Mouse (Mus musculus) MEL (cell line): ENCODE measurements around the gene Dtnb. TPM values are rescaled to one million over a fixed set of nuclear protein-coding genes. Genes with fewer than 3 reads are reported as not detected.

Experiments
- DNase-seq: peaks from one replicate; pipeline ENCODE4 v3.0.0; 2011; ENCODE audit warnings: low read depth, low spot score
- H3K27ac ChIP-seq: 2 replicates; pipeline ENCODE4 v1.5.1; 2012; ENCODE audit warnings: low read depth, mild to moderate bottlenecking, control low read depth, low read length, moderate library complexity; ENCODE audit not compliant: control insufficient read depth
- H3K27me3 ChIP-seq, 2 experiments: fragments of 150-350 bp in 1 of 2; sonication (generic) in 1 of 2; 2 replicates each; pipeline ENCODE4 v1.6.1; 2012; ENCODE audit warnings: low read length in 2 of 2, mild to moderate bottlenecking in 2 of 2, improper control_type of control experiment in 1 of 2, moderate library complexity in 1 of 2; ENCODE audit not compliant: insufficient read depth in 2 of 2, control insufficient read depth in 1 of 2
- H3K36me3 ChIP-seq, 2 experiments: 2 replicates each; pipeline ENCODE4 v1.6.1; 2012 to 2014; ENCODE audit warnings: low read length in 2 of 2, improper control_type of control experiment in 1 of 2, inconsistent platforms in 1 of 2, mild to moderate bottlenecking in 1 of 2; ENCODE audit not compliant: insufficient read depth in 2 of 2, control insufficient read depth in 1 of 2
- H3K4me1 ChIP-seq, 2 experiments: fragments of 150-350 bp in 1 of 2; sonication (generic) in 1 of 2; 2 replicates each; pipeline ENCODE4 v1.6.1; 2012; ENCODE audit warnings: low read length in 2 of 2, improper control_type of control experiment in 1 of 2, mild to moderate bottlenecking in 1 of 2; ENCODE audit not compliant: insufficient read depth in 2 of 2, control insufficient read depth in 1 of 2
- H3K4me3 ChIP-seq, 2 experiments: fragments of 150-350 bp in 1 of 2; sonication (generic) in 1 of 2; 2 replicates each; pipeline ENCODE4 v1.5.1; 2012; ENCODE audit warnings: low read depth in 2 of 2, low read length in 2 of 2, mild to moderate bottlenecking in 2 of 2, moderate library complexity in 2 of 2, control low read depth in 1 of 2, improper control_type of control experiment in 1 of 2; ENCODE audit not compliant: control insufficient read depth in 1 of 2, insufficient read depth in 1 of 2
- H3K79me2 ChIP-seq: 2 replicates; pipeline ENCODE4 v1.6.1; 2012; ENCODE audit warnings: mild to moderate bottlenecking, low read length, moderate library complexity; ENCODE audit not compliant: control insufficient read depth, poor library complexity, insufficient read depth
- H3K9ac ChIP-seq: 2 replicates; pipeline ENCODE4 v1.6.1; 2012; ENCODE audit warnings: low read depth, mild to moderate bottlenecking, control low read depth, low read length, moderate library complexity; ENCODE audit not compliant: control insufficient read depth, poor library complexity, severe bottlenecking
- H3K9me3 ChIP-seq: fragments of 150-350 bp; sonication (generic); replicated peaks from 2 replicates; pipeline ENCODE4 v1.6.1; 2012; ENCODE audit warnings: mild to moderate bottlenecking, low read length, improper control_type of control experiment, moderate library complexity; ENCODE audit not compliant: insufficient read depth
- BHLHE40 ChIP-seq: IDR thresholded peaks from 2 replicates; pipeline ENCODE4 v1.6.1; 2012; ENCODE audit warnings: low read depth, mild to moderate bottlenecking, inconsistent platforms, low read length, improper control_type of control experiment, borderline replicate concordance
- CHD1 ChIP-seq: IDR thresholded peaks from 2 replicates; pipeline ENCODE4 v1.6.1; 2012; ENCODE audit warnings: low read depth, mild to moderate bottlenecking, inconsistent platforms, low read length, improper control_type of control experiment
- CHD2 ChIP-seq: IDR thresholded peaks from 2 replicates; pipeline ENCODE4 v1.6.1; 2011; ENCODE audit warnings: low read length, improper control_type of control experiment
- ELF1 ChIP-seq: IDR thresholded peaks from 2 replicates; pipeline ENCODE4 v1.6.1; 2014; ENCODE audit warnings: low read depth, mild to moderate bottlenecking, inconsistent platforms, low read length, improper control_type of control experiment, moderate library complexity
- ETS1 ChIP-seq: IDR thresholded peaks from 2 replicates; pipeline ENCODE4 v1.6.1; 2012; ENCODE audit warnings: low read depth, mild to moderate bottlenecking, inconsistent platforms, low read length, improper control_type of control experiment, moderate library complexity
- GABPA ChIP-seq: IDR thresholded peaks from 2 replicates; pipeline ENCODE4 v1.6.1; 2012; ENCODE audit warnings: low read depth, mild to moderate bottlenecking, inconsistent platforms, low read length, improper control_type of control experiment, moderate library complexity
- GATA1 ChIP-seq: IDR thresholded peaks from 2 replicates; pipeline ENCODE4 v1.6.1; 2011; ENCODE audit warnings: low read depth, low read length, improper control_type of control experiment
- HCFC1 ChIP-seq: IDR thresholded peaks from 2 replicates; pipeline ENCODE4 v1.6.1; 2012; ENCODE audit warnings: low read depth, mild to moderate bottlenecking, inconsistent platforms, low read length, improper control_type of control experiment, moderate library complexity
- KAT2A ChIP-seq: conservative IDR thresholded peaks from 2 replicates; pipeline ENCODE4 v1.6.1; 2012; ENCODE audit warnings: low read depth, low read length, improper control_type of control experiment, inconsistent platforms
- MAFK ChIP-seq: IDR thresholded peaks from 2 replicates; pipeline ENCODE4 v1.6.1; 2011; ENCODE audit warnings: low read depth, mild to moderate bottlenecking, low read length, improper control_type of control experiment, borderline replicate concordance
- MEF2A ChIP-seq: IDR thresholded peaks from 2 replicates; pipeline ENCODE4 v1.6.1; 2014; ENCODE audit warnings: low read depth, mild to moderate bottlenecking, inconsistent platforms, low read length, improper control_type of control experiment; ENCODE audit not compliant: poor library complexity, insufficient replicate concordance, severe bottlenecking; ENCODE audit errors: extremely low read depth
- MXI1 ChIP-seq: IDR thresholded peaks from 2 replicates; pipeline ENCODE4 v1.6.1; 2011; ENCODE audit warnings: mild to moderate bottlenecking, low read depth, low read length, improper control_type of control experiment
- MYB ChIP-seq: IDR thresholded peaks from 2 replicates; pipeline ENCODE4 v1.6.1; 2011; ENCODE audit warnings: mild to moderate bottlenecking, low read depth, low read length, improper control_type of control experiment
- NELFE ChIP-seq: IDR thresholded peaks from 2 replicates; pipeline ENCODE4 v1.6.1; 2011; ENCODE audit warnings: low read depth, low read length, improper control_type of control experiment
- POLR2AphosphoS2 ChIP-seq: IDR thresholded peaks from 2 replicates; pipeline ENCODE4 v1.6.1; 2011; ENCODE audit warnings: low read length, improper control_type of control experiment
- SMC3 ChIP-seq: IDR thresholded peaks from 2 replicates; pipeline ENCODE4 v1.6.1; 2011; ENCODE audit warnings: low read depth, low read length, improper control_type of control experiment
- TAL1 ChIP-seq: IDR thresholded peaks from 2 replicates; pipeline ENCODE4 v1.6.1; 2012; ENCODE audit warnings: mild to moderate bottlenecking, inconsistent platforms, low read length, moderate library complexity, mixed read lengths
- TCF12 ChIP-seq: IDR thresholded peaks from 2 replicates; pipeline ENCODE4 v1.6.1; 2014; ENCODE audit warnings: low read depth, mild to moderate bottlenecking, inconsistent platforms, low read length, improper control_type of control experiment, moderate library complexity
- ZKSCAN1 ChIP-seq: IDR thresholded peaks from 2 replicates; pipeline ENCODE4 v1.6.1; 2012; ENCODE audit warnings: low read depth, mild to moderate bottlenecking, inconsistent platforms, low read length, improper control_type of control experiment, moderate library complexity
- ZMIZ1 ChIP-seq: IDR thresholded peaks from 2 replicates; pipeline ENCODE4 v1.6.1; 2012; ENCODE audit warnings: low read depth, mild to moderate bottlenecking, inconsistent platforms, low read length, improper control_type of control experiment, moderate library complexity
- ZNF384 ChIP-seq: IDR thresholded peaks from 2 replicates; pipeline ENCODE4 v1.6.1; 2012; ENCODE audit warnings: low read depth, mild to moderate bottlenecking, inconsistent platforms, low read length, improper control_type of control experiment
- polyA plus RNA-seq, 2 experiments: library from polyadenylated mRNA; stranded (reverse) in 1 of 2; unstranded in 1 of 2; fragments of >175 nt in 1 of 2; fragments of >200 nt in 1 of 2; gene quantifications; 2 replicates each; pipeline versions ENCODE4 v1.2.1 to v1.2.4; 2012; ENCODE audit warnings: low replicate concordance in 2 of 2, low read depth in 1 of 2; ENCODE audit not compliant: insufficient read length in 2 of 2, insufficient read depth in 1 of 2, missing spikeins in 1 of 2
- total RNA-seq: library from RNA; depleted of rRNA; stranded (reverse); fragments of 300-350 nt; gene quantifications from 2 replicates; pipeline ENCODE4 v1.2.3, GENCODE M21; 2012

Dtnb gene
- total and polyA plus RNA-seq, 3 experiments, result 18.6 to 24.9 TPM; not detected in 1

GRCm38 (mm10) chr12:3806703-3807547 is 234.7 kb downstream of the Dtnb start:
- Histone ChIP-seq H3K4me3 (peak overlapping the region; percentile 57 to 86; a peak in 3 of 4 replicates), H3K4me1 (0 out of 4 replicates have a peak, but pooled peaks cover 0 to 6% of the 10 kb centered on the region in 2 experiments)

DNA sequence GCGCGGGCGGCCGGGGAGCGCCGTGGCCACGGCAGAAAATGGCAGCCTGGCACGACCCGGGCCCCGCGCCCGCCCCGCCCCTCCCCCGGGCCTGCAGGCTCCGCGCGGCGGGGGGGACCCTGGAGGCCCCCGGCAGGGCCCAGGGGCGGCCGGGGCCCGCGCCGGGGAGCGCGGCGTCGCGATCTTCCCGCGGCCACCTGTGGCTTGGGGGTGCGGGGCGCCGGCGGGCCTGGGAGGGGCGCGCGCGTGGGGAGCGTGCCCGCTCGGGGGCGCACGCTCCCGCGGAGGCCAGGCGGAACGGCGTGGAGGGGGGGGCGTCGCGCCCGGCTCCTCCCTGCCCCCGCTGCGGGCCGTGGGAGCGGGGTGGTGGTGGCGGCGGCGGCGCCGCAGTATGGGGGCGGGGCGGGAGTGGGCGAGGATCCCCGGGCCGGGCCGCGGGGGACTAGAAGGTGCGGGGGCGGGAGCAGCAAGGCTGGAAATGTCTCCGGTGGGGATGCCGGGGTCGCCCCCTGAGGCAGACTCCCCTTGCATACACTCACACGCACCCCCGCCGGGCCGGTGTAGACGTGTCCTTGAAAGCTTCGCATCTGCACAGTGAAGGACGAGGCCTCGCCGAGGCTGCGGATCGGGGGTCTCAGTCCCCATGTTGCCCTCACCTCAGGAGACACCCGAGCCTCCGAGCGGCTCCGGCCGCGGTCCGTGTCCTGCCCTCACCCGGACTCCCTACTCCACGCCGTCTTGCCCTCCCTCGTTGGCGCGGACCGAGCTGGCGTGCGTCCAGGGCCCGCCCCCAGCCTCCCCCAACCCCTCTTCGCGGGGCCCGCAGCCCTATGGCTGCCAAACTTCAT is 235.6 kb downstream of the Dtnb start:
- peak; percentile 37 for DNase-seq
- Histone ChIP-seq H3K27ac (peak overlapping the region; percentile 22; the same call in 1 of the 2 replicates), H3K79me2 (no peaks in the 10 kb centered on the region; the same call in none of the 2 replicates), H3K4me1 (0 out of 4 replicates have a peak, but pooled peaks cover 0 to 6% of the 10 kb centered on the region in 2 experiments), H3K9me3 (no peaks in the 10 kb centered on the region), H3K9ac (peak overlapping the region; percentile 82), H3K27me3 (peaks cover 0 to 2% of the 10 kb centered on the region in 2 experiments; a peak in 3 of 4 replicates), H3K36me3 (no peaks in the 10 kb centered on the region), H3K4me3 (peak overlapping the region; percentile 57 to 86)
- TF ChIP-seq TAL1, result no peak

More at GRCm38 (mm10) chr12:3806703-3807547, 234.7 kb downstream of the Dtnb start:
- Histone ChIP-seq H3K27me3 (peaks cover 3% of the 10 kb centered on the region in 2 experiments; a peak in 3 of 4 replicates), H3K36me3 (no peaks in the 10 kb centered on the region), H3K9me3 (no peaks in the 10 kb centered on the region), H3K27ac (no peak overlapping the region), H3K9ac (peak overlapping the region; percentile 82), H3K79me2 (no peaks in the 10 kb centered on the region; the same call in none of the 2 replicates)
- TF ChIP-seq NELFE (peak; percentile 26; the same call in 1 of the 2 replicates), ELF1 (no peak)
- peak; percentile 55 for DNase-seq

DNA sequence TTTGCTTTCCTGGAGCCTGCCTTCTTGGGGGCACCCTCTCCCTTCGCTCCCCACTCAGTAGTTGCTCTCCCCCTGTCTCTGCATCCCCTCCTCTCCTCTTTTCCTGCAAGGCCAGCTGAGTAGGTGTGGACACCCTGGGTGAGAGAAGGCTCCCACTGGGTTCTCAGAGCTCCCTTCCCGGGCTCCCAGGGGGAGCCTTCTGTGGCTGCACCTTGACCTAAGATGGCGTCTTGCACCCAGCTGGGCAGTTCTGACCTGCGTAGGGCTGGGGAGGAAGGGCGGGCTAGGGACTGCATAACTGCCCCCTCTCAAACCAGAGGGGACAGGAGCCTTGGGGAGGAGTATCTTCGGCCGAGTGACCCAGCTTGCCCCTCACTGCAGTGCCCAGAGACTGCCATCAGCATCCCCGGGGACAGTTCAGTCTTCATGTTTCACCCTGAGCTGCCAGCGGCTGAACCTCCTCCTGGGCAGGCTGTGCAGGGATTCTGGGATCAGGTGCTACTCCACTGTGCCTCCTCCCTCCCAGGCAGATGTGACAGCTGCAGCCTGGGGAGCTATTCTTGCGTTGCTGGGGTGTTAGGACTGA is 236.3 kb downstream of the Dtnb start:
- H3K9ac ChIP-seq, result no peak overlapping the region; the same call in 1 of the 2 replicates
- no peaks in the 10 kb centered on the region for H3K9me3 ChIP-seq
- H3K27me3 ChIP-seq, result peaks cover 0 to 2% of the 10 kb centered on the region in 2 experiments; a peak in 3 of 4 replicates
- no peaks in the 10 kb centered on the region for H3K36me3 ChIP-seq
- H3K79me2 ChIP-seq, result no peaks in the 10 kb centered on the region; the same call in none of the 2 replicates
- H3K4me3 ChIP-seq, result peak overlapping the region; percentile 57 to 86; a peak in 3 of 4 replicates
- H3K27ac ChIP-seq, result no peak overlapping the region
- no peak for DNase-seq
- 0 out of 4 replicates have a peak, but pooled peaks cover 0 to 6% of the 10 kb centered on the region in 2 experiments for H3K4me1 ChIP-seq
- no peak for TF ChIP-seq MEF2A
- no peak for TF ChIP-seq BHLHE40
- TF ChIP-seq GABPA, result no peak
- no peak for TF ChIP-seq MXI1
- no peak for TF ChIP-seq GATA1
- no peak for TF ChIP-seq ZKSCAN1
- no peak for TF ChIP-seq ZNF384
- no peak for TF ChIP-seq CHD1
- TF ChIP-seq HCFC1, result no peak
- no peak for TF ChIP-seq MAFK
- TF ChIP-seq MYB, result no peak
- no peak for TF ChIP-seq POLR2AphosphoS2
- no peak for TF ChIP-seq ETS1
- TF ChIP-seq SMC3, result no peak
- no peak for TF ChIP-seq ZMIZ1
- no peak for TF ChIP-seq CHD2
- no peak for TF ChIP-seq KAT2A
- TF ChIP-seq TCF12, result no peak
